Mouse (Mus musculus) erythroblast, embryonic 14.5 days (primary cell): ENCODE measurements around the gene Btbd35f22. TPM values are rescaled to one million over a fixed set of nuclear protein-coding genes. Genes with fewer than 3 reads are reported as not detected.
"Not testable (repeated sequence)": the region's sequence is repeated elsewhere in the genome, so short reads cannot be mapped to it uniquely, and the experiment has no call there.

Experiments used
- H3K27me3 ChIP-seq: 2 replicates; pipeline ENCODE4 v1.6.1; 2012; ENCODE audit warnings: inconsistent platforms; ENCODE audit not compliant: control insufficient read depth
- H3K36me3 ChIP-seq: 2 replicates; pipeline ENCODE4 v1.6.1; 2012; ENCODE audit warnings: mild to moderate bottlenecking, inconsistent platforms; ENCODE audit not compliant: control insufficient read depth
- H3K4me1 ChIP-seq: 2 replicates; pipeline ENCODE4 v1.6.1; 2012; ENCODE audit warnings: inconsistent platforms; ENCODE audit not compliant: control insufficient read depth
- H3K4me3 ChIP-seq: replicated peaks from 2 replicates; pipeline ENCODE3; 2012; ENCODE audit warnings: moderate library complexity, mild to moderate bottlenecking, inconsistent platforms
- H3K9me3 ChIP-seq: 2 replicates; pipeline ENCODE4 v1.6.1; 2012; ENCODE audit warnings: low read length, inconsistent platforms, mixed read lengths; ENCODE audit not compliant: control insufficient read depth
- polyA plus RNA-seq: library from polyadenylated mRNA; stranded (reverse); fragments of >175 nt; gene quantifications from 2 replicates; pipeline ENCODE4 v1.2.3, GENCODE M21; 2012

Btbd35f22 gene
- not detected in 2 replicates for polyA plus RNA-seq

GRCm38 (mm10) chrX:32047529-32047928, at the start of gene Btbd35f22:
Gene Btbd35f22 (plus strand): TSS chrX:32047829.
- not testable (repeated sequence) for H3K9me3 ChIP-seq, H3K36me3 ChIP-seq, H3K27me3 ChIP-seq, H3K4me3 ChIP-seq, H3K4me1 ChIP-seq

Other genes starting within 250 kb of the Btbd35f22 start
- not detected in 2 replicates for gene Gm21637, start 85.8 kb upstream of the Btbd35f22 start, polyA plus RNA-seq
- gene Btbd35f2, start 230.6 kb downstream of the Btbd35f22 start, polyA plus RNA-seq = not detected in 2 replicates